Mouse (Mus musculus): ENCODE data around the gene Polr1e. TPM values are rescaled to one million over a fixed set of nuclear protein-coding genes. Genes with fewer than 3 reads are reported as not detected.
A peak's percentile ranks its signal among the peaks of the same experiment; 100 is the strongest.
"Not testable (repeated sequence)": the region's sequence is repeated elsewhere in the genome, so short reads cannot be mapped to it uniquely, and the experiment has no call there.

Gene Polr1e
- total and polyA plus RNA-seq, 2 experiments from 2014 or later: 46.7 to 71.2 TPM

DNA sequence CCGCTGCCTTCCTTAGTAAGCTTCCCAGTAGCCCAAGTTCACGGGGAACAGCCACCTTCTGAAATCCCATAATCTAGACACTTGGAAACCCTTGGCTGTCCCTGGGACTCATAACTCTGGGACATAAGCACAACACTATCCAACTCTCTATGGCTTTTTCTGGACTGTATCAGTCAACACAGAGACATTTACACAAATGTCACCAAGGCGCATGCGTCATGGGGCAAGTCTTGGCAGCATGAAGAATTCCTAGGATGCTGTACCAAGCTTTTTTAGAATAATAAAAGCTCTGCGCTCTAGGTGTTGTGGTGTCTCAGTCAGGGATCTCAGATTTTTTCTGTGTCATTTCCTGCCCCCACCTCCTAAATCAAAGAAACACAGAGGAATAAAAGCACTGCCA is 28.3 kb downstream of the Polr1e start:
- TF ChIP-seq EP300 (IDR thresholded peaks at IDR 0.05; ENCODE audit: low read depth) (0 out of 2 replicates have a peak, but pooled peaks have one; percentile 57), CTCF (IDR thresholded peaks at IDR 0.05; ENCODE audit: low read depth) (no peak)
- no peaks in the 10 kb centered on the region for H3K27me3 ChIP-seq (ENCODE audit: control insufficient read depth, insufficient read depth, low read length)
- no peak overlapping the region for H3K4me3 ChIP-seq (ENCODE audit: low read depth, low read length)
- 0 out of 2 replicates have a peak overlapping the region, but pooled peaks have one; percentile 11 for H3K9ac ChIP-seq (replicated peaks; ENCODE audit: low read depth, low read length)
- H3K27ac ChIP-seq (ENCODE audit: low read depth): peak overlapping the region; percentile 95
- H3K9me3 ChIP-seq (replicated peaks; ENCODE audit: control insufficient read depth, low read length): no peaks in the 10 kb centered on the region
- peaks cover 11% of the 10 kb centered on the region for H3K4me1 ChIP-seq (ENCODE audit: control insufficient read depth, insufficient read depth)
- DNase-seq (ENCODE audit: low spot score) (peak; percentile 88), ATAC-seq (ENCODE audit: insufficient read depth, low read depth) (peak; percentile 88)
- peaks cover 42% of the 10 kb centered on the region for H3K36me3 ChIP-seq (replicated peaks; ENCODE audit: control insufficient read depth, insufficient read depth, low read length)
- H3K4me2 ChIP-seq (ENCODE audit: low read depth, low read length): no peak overlapping the region
- 51% methylated on average over 5 of the region's 5 CpGs for WGBS

GRCm38 (mm10) chr4:45047286-45047887 is 29.0 kb downstream of the Polr1e start:
- WGBS: 73% methylated on average over 9 of the region's 9 CpGs
- H3K4me3 ChIP-seq (ENCODE audit: low read depth, low read length): no peak overlapping the region
- H3K9ac ChIP-seq (replicated peaks; ENCODE audit: low read depth, low read length): no peak overlapping the region
- no peak for DNase-seq (ENCODE audit: low spot score)
- H3K27me3 ChIP-seq (ENCODE audit: control insufficient read depth, insufficient read depth, low read length): no peaks in the 10 kb centered on the region
- H3K27ac ChIP-seq (ENCODE audit: low read depth): peak overlapping the region; percentile 95
- no peaks in the 10 kb centered on the region for H3K9me3 ChIP-seq (replicated peaks; ENCODE audit: control insufficient read depth, low read length)
- ATAC-seq (ENCODE audit: insufficient read depth, low read depth): no peak
- peaks cover 36% of the 10 kb centered on the region for H3K36me3 ChIP-seq (replicated peaks; ENCODE audit: control insufficient read depth, insufficient read depth, low read length)
- no peak for TF ChIP-seq EP300 (IDR thresholded peaks at IDR 0.05; ENCODE audit: low read depth)
- no peak for TF ChIP-seq CTCF (IDR thresholded peaks at IDR 0.05; ENCODE audit: low read depth)
- no peak overlapping the region for H3K4me2 ChIP-seq (ENCODE audit: low read depth, low read length)
- peaks cover 11% of the 10 kb centered on the region for H3K4me1 ChIP-seq (ENCODE audit: control insufficient read depth, insufficient read depth)

DNA sequence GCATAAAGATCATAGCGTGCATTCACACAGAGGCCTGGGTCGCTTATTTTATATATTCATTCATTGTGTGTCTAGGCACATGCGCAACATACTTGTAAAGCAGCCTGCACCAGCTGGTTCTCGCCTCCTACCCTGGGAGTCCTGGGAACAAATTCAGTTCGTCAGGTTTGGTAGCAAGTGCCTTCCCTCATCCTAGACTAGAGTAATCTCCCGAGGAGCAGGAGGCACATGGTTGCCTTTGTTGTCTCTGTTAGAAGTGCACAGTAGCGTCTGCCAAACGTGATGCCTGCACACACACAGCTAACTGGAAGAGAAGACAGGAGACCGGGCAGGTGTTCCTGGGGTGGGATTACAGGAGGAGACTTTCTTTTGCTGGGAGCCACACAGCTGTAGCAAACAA is 29.6 kb downstream of the Polr1e start:
- Histone ChIP-seq H3K27me3 (ENCODE audit: control insufficient read depth, insufficient read depth, low read length) (no peaks in the 10 kb centered on the region), H3K4me1 (ENCODE audit: control insufficient read depth, insufficient read depth) (peaks cover 11% of the 10 kb centered on the region), H3K36me3 (replicated peaks; ENCODE audit: control insufficient read depth, insufficient read depth, low read length) (peaks cover 36% of the 10 kb centered on the region), H3K9me3 (replicated peaks; ENCODE audit: control insufficient read depth, low read length) (no peaks in the 10 kb centered on the region), H3K4me3 (ENCODE audit: low read depth, low read length) (no peak overlapping the region), H3K4me2 (ENCODE audit: low read depth, low read length) (no peak overlapping the region), H3K27ac (ENCODE audit: low read depth) (peak overlapping the region; percentile 95), H3K9ac (replicated peaks; ENCODE audit: low read depth, low read length) (no peak overlapping the region)
- DNase-seq (ENCODE audit: low spot score): no peak
- WGBS: 69% methylated on average over 9 of the region's 9 CpGs
- TF ChIP-seq CTCF (IDR thresholded peaks at IDR 0.05; ENCODE audit: low read depth): no peak
- TF ChIP-seq EP300 (IDR thresholded peaks at IDR 0.05; ENCODE audit: low read depth): no peak
- no peak for ATAC-seq (ENCODE audit: insufficient read depth, low read depth)

- H3K4me3 ChIP-seq (ENCODE audit: low read depth, low read length): no peak overlapping the region
- no peaks in the 10 kb centered on the region for H3K9me3 ChIP-seq (replicated peaks; ENCODE audit: control insufficient read depth, low read length)
- H3K4me2 ChIP-seq (ENCODE audit: low read depth, low read length): no peak overlapping the region
- H3K36me3 ChIP-seq (replicated peaks; ENCODE audit: control insufficient read depth, insufficient read depth, low read length): peaks cover 38% of the 10 kb centered on the region
- H3K9ac ChIP-seq (replicated peaks; ENCODE audit: low read depth, low read length): no peak overlapping the region
- TF ChIP-seq EP300 (IDR thresholded peaks at IDR 0.05; ENCODE audit: low read depth) (no peak), CTCF (IDR thresholded peaks at IDR 0.05; ENCODE audit: low read depth) (peak; percentile 67)
- WGBS: 30% methylated on average over 3 of the region's 3 CpGs
- DNase-seq (ENCODE audit: low spot score) (peak; percentile 57), ATAC-seq (ENCODE audit: insufficient read depth, low read depth) (peak; percentile 76)
- peaks cover 11% of the 10 kb centered on the region for H3K4me1 ChIP-seq (ENCODE audit: control insufficient read depth, insufficient read depth)
- H3K27me3 ChIP-seq (ENCODE audit: control insufficient read depth, insufficient read depth, low read length): no peaks in the 10 kb centered on the region
- H3K27ac ChIP-seq (ENCODE audit: low read depth): peak overlapping the region; percentile 64
Observed at GRCm38 (mm10) chr4:45054862-45055261, 36.5 kb downstream of the Polr1e start.

DNA sequence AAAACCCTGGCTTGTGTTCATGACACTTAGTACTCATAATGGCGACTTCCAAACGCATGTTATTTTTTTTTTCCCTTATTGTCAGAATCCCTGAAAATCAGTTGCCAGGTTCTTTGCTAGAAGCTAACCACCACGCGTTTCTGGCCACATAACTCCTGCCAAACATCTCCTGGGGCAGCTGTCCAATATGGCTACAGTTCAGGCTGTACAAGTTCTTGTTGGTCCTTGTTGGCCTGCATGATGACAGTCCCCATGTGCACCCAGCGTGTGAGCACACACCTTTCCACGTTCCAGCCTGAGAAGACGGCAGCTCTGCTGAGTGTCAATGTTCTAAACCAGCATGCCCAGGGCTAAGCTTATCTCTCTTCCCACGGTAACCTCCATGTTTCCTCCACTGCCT is 37.1 kb downstream of the Polr1e start:
- Histone ChIP-seq H3K4me1 (ENCODE audit: control insufficient read depth, insufficient read depth) (peaks cover 11% of the 10 kb centered on the region), H3K9me3 (replicated peaks; ENCODE audit: control insufficient read depth, low read length) (no peaks in the 10 kb centered on the region), H3K9ac (replicated peaks; ENCODE audit: low read depth, low read length) (no peak overlapping the region), H3K27me3 (ENCODE audit: control insufficient read depth, insufficient read depth, low read length) (no peaks in the 10 kb centered on the region), H3K27ac (ENCODE audit: low read depth) (peak overlapping the region; percentile 64), H3K4me3 (ENCODE audit: low read depth, low read length) (no peak overlapping the region), H3K36me3 (replicated peaks; ENCODE audit: control insufficient read depth, insufficient read depth, low read length) (peaks cover 44% of the 10 kb centered on the region), H3K4me2 (ENCODE audit: low read depth, low read length) (no peak overlapping the region)
- TF ChIP-seq EP300 (IDR thresholded peaks at IDR 0.05; ENCODE audit: low read depth) (no peak), CTCF (IDR thresholded peaks at IDR 0.05; ENCODE audit: low read depth) (no peak)
- ATAC-seq (ENCODE audit: insufficient read depth, low read depth) (peak; percentile 17; the same call in 1 of the 2 replicates), DNase-seq (ENCODE audit: low spot score) (no peak)
- WGBS: 49% methylated on average over 8 of the region's 8 CpGs

DNA sequence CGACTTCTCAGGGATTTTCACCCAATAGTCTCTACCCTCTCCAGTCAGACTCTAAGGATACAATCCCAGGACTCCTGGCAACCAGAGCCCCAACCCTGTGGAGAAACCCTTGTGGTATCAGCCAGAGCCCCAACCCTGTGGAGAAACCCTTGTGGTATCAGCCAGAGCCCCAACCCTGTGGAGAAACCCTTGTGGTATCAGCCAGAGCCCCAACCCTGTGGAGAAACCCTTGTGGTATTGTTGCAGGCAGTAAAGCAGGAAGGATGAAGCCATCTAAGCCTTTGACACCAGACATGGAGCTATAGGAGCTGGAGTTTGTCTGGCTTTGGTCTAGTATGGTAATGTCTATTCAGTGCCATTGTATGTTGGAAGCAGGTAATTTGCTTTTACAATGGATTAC is 45.5 kb downstream of the Polr1e start:
- peaks cover 38% of the 10 kb centered on the region for H3K36me3 ChIP-seq (replicated peaks; ENCODE audit: control insufficient read depth, insufficient read depth, low read length)
- ATAC-seq (ENCODE audit: insufficient read depth, low read depth); H3K9me3 ChIP-seq (replicated peaks; ENCODE audit: control insufficient read depth, low read length); H3K4me2 ChIP-seq (ENCODE audit: low read depth, low read length); DNase-seq (ENCODE audit: low spot score); H3K4me3 ChIP-seq (ENCODE audit: low read depth, low read length); H3K9ac ChIP-seq (replicated peaks; ENCODE audit: low read depth, low read length); H3K27me3 ChIP-seq (ENCODE audit: control insufficient read depth, insufficient read depth, low read length); H3K27ac ChIP-seq (ENCODE audit: low read depth); H3K4me1 ChIP-seq (ENCODE audit: control insufficient read depth, insufficient read depth): not testable (repeated sequence)
- 66% methylated on average over 1 of the region's 1 CpGs for WGBS

Measured in heart, postnatal 0 days (tissue).